Mouse (Mus musculus): ENCODE measurements around the gene Flvcr2.

Flvcr2 gene

GRCm38 (mm10) chr12:85800031-85800430, 53.7 kb downstream of the Flvcr2 start:
- DNase-seq: no peak

- DNase-seq: no peak
Observed at GRCm38 (mm10) chr12:85809726-85810125, 63.4 kb downstream of the Flvcr2 start.

- DNase-seq: no peak
Observed at GRCm38 (mm10) chr12:85810959-85811358, 64.6 kb downstream of the Flvcr2 start.

GRCm38 (mm10) chr12:85811676-85812075, 65.3 kb downstream of the Flvcr2 start:
- DNase-seq: no peak

- no peak for DNase-seq
Observed at GRCm38 (mm10) chr12:85813599-85813998, 67.3 kb downstream of the Flvcr2 start.

GRCm38 (mm10) chr12:85822051-85822450, 75.7 kb downstream of the Flvcr2 start:
- no peak for DNase-seq

GRCm38 (mm10) chr12:85824438-85825264, 78.3 kb downstream of the Flvcr2 start, which contains the start of the genes Erg28 and Ttll5:
Erg28 (minus strand) TSS chr12:85824550.
Ttll5 (plus strand) TSS chr12:85824659.
- peak; percentile 94 for DNase-seq

GRCm38 (mm10) chr12:85825361-85825760, 79.0 kb downstream of the Flvcr2 start:
- DNase-seq: no peak

- no peak for DNase-seq
Observed at GRCm38 (mm10) chr12:85825822-85826221, 79.5 kb downstream of the Flvcr2 start.

- no peak for DNase-seq
Observed at GRCm38 (mm10) chr12:85828856-85829255, 82.5 kb downstream of the Flvcr2 start.

GRCm38 (mm10) chr12:85829866-85830265, 83.5 kb downstream of the Flvcr2 start:
- DNase-seq: no peak

GRCm38 (mm10) chr12:85830691-85831090, 84.4 kb downstream of the Flvcr2 start:
- no peak for DNase-seq

- no peak for DNase-seq
Observed at GRCm38 (mm10) chr12:85834543-85834942, 88.2 kb downstream of the Flvcr2 start.

GRCm38 (mm10) chr12:85837765-85838164, 91.4 kb downstream of the Flvcr2 start:
- DNase-seq: no peak

- DNase-seq: peak; percentile 58
Observed at GRCm38 (mm10) chr12:85839371-85840000, 93.1 kb downstream of the Flvcr2 start.

GRCm38 (mm10) chr12:85848164-85848958, 102.0 kb downstream of the Flvcr2 start:
- DNase-seq: peak; percentile 29

GRCm38 (mm10) chr12:85850661-85851060, 104.3 kb downstream of the Flvcr2 start:
- no peak for DNase-seq

- DNase-seq: no peak
Observed at GRCm38 (mm10) chr12:85853836-85854235, 107.5 kb downstream of the Flvcr2 start.

- no peak for DNase-seq
Observed at GRCm38 (mm10) chr12:85854271-85854670, 107.9 kb downstream of the Flvcr2 start.

- DNase-seq: no peak
Observed at GRCm38 (mm10) chr12:85857300-85857699, 111.0 kb downstream of the Flvcr2 start.

- DNase-seq: no peak
Observed at GRCm38 (mm10) chr12:85859111-85859510, 112.8 kb downstream of the Flvcr2 start.

GRCm38 (mm10) chr12:85859511-85860189, 113.3 kb downstream of the Flvcr2 start:
- DNase-seq: no peak

- no peak for DNase-seq
Observed at GRCm38 (mm10) chr12:85862514-85862913, 116.2 kb downstream of the Flvcr2 start.
